Mouse (Mus musculus) frontal cortex, adult 2 months (tissue): ENCODE data around the gene Gpatch3. TPM values are rescaled to one million over a fixed set of nuclear protein-coding genes. Genes with fewer than 3 reads are reported as not detected.

Experiments
- DNase-seq, 2 experiments: peaks; one replicate each; pipeline ENCODE4 v3.0.0; 2022; ENCODE audit warnings: low spot score in 1 of 2; ENCODE audit errors: extremely low spot score in 1 of 2
- polyA plus RNA-seq: library from polyadenylated mRNA; depleted of rRNA; stranded (reverse); fragments of >200 nt; gene quantifications from 2 replicates; pipeline ENCODE4 v1.2.3, GENCODE M21; 2012

Gpatch3 gene
- polyA plus RNA-seq, 1 experiment = 7.5 TPM

- DNase-seq = no peak
Observed at GRCm38 (mm10) chr4:133617936-133618335, 43.4 kb downstream of the Gpatch3 start.

- DNase-seq = no peak
Observed at GRCm38 (mm10) chr4:133619473-133620136, 45.1 kb downstream of the Gpatch3 start.

- no peak for DNase-seq
Observed at GRCm38 (mm10) chr4:133620668-133621067, 46.1 kb downstream of the Gpatch3 start.

- no peak for DNase-seq
Observed at GRCm38 (mm10) chr4:133622161-133622695, 47.7 kb downstream of the Gpatch3 start.

DNA sequence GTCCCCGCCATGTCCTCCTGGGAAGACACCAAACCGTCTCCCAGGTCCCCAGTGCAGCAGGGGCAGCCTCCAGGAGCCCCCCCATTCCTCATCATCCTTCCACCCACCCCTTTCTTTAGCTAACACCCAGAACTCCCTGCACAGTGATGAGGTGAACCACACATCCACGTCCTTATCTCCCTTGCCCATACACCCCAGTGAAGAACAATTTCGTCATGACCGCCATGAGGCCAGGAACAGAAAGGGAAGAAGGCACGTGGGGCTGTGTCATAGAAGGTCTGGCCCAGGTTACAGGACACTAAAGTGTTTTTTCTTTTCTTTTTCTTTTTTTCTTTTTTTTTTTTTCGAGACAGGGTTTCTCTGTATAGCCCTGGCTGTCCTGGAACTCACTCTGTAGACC, 50.3 kb downstream of the Gpatch3 start:
- no peak for DNase-seq

GRCm38 (mm10) chr4:133625621-133626071, 51.1 kb downstream of the Gpatch3 start:
- DNase-seq = no peak

GRCm38 (mm10) chr4:133626221-133626620, 51.7 kb downstream of the Gpatch3 start:
- DNase-seq = no peak

DNA sequence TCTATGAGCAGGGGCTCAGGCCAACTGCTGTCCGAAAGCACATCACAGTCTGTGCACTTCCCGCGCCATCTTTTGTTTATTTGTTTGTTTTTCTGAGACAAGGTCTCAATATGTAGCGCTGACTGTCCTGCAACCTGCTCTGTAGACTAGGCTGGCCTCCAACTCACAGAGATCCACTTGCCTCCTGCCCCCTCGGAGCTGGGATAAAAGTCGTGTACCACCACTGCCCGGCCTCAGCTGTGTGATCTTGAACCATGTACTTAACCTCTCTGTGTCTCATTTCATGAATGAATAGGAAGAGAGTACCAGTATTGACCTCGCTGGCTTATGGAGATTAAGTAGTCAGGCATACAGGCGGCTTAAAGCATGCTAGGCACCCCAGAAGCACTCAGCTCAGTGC, 52.1 kb downstream of the Gpatch3 start:
- no peak for DNase-seq

GRCm38 (mm10) chr4:133627039-133627438, 52.5 kb downstream of the Gpatch3 start:
- DNase-seq = no peak

DNA sequence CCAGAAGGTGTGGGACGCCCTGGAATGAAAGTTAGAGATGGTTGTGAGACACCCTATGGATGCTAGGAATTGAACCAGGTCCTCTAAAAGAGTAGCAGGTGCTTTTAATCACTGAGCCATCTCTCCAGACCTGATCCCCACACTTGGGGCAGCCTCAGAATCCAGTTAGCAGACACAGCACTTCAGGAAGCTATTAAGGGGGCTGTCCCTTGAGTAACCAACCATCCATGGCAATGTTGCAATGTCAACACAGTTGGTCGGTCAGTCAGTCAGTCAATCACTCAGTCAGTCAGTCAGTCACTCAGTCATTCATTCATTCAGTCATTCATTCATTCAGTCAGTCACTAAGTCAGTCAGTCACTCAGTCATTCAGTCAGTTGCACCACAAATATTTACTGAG, 54.0 kb downstream of the Gpatch3 start:
- DNase-seq = no peak

DNA sequence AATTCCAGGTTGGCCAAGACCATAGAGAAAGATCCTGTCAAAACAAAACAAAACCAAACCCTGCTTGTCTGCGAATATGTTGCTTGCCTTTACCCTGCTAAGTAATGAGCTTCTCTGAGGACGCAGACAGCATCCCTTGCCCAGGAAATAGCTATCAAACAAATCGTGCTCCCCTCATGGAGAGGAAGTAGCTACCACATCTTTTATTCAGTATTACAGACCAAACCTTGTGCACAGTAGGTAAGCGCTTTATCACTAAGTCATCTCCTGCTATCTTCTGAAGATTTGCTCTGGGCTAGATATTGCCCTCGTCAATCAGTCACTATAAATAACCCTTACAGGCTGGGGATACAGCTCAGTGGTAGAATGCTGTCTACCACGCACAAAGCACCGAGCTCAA, 54.6 kb downstream of the Gpatch3 start:
- DNase-seq = no peak

GRCm38 (mm10) chr4:133630326-133630920, 55.9 kb downstream of the Gpatch3 start:
- no peak for DNase-seq

DNA sequence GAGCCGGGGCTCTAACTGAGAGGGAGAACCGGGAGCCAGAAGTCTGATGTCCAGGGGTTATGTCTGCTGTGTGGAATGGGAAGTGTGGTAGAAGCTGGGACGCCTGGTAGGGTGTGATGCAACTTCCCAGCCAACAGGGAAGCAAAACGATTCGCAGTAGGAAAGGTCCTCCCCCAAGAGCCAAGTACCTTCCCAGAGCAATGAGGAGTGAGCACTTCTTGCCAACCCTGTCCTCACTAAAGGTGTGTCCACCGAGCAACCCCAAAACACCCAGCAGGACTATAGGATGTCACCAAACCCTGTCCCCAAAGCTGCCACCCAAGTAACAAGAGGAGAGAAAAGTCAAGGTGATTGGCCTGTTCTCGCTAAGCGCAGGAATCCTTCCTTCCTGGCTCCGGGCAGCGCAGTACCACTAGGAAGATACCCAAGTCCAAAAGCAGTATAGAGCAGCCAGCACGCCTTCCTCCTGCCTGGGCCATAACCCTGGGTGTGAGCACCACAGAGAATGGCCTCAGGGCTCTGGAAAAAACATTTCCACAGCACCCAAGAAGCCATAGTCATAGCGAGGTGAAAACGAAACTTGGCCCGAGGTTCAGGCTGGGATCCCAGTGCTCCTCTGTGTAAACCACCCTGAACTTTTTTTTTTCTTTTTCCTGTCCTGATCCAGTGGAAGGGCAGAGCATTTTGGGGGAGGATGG, 56.7 kb downstream of the Gpatch3 start:
- no peak for DNase-seq

DNA sequence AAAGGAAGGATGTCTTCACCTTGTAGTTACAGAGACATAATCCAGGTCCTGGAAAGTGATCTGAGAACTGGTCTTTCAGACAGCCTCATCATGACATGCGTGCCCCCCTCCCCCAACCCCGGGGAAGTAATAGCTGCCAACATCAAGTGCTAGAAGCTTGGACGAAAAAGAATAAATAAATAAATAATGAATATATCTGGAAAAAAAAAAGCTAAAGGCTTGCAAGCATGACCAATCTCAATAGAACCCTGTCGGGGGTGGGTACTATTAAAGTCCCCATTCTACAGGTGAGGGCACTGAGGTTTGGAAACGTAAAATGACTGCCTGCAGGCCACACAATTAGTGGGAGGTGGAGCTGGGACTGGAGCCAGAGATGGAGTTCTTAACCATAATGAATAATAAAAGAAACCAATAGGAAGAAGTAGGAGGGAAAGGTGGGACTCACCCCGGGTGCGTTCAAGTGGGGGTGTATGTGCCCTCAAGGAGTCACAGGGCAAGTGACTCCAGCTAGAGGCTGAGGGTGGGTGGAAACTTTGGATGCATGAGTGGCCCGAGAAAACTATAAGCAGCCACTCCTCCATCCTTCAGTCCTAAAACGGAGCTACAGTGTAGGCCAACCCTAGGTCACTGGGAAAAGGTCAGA, 57.3 kb downstream of the Gpatch3 start:
- DNase-seq = no peak

- DNase-seq = peak in 1 of 2 experiments; percentile 20
Observed at GRCm38 (mm10) chr4:133632483-133633327, 58.2 kb downstream of the Gpatch3 start.

- DNase-seq = peak; percentile 28 to 91
Observed at GRCm38 (mm10) chr4:133633332-133634042, 58.9 kb downstream of the Gpatch3 start.
